Mouse (Mus musculus) liver, embryonic 12.5 days (tissue): Measurements from ENCODE around the gene Slc6a6. TPM values are rescaled to one million over a fixed set of nuclear protein-coding genes. Genes with fewer than 3 reads are reported as not detected.

Source experiments
- ATAC-seq: fragments of 200-750 bp; cut with Nextera tagmentation; 2 replicates; pipeline ENCODE4 v1.8.0; 2017; ENCODE audit warnings: moderate number of reproducible peaks, mild to moderate bottlenecking, moderate library complexity
- H3K27ac ChIP-seq: fragments of 300-500 bp; sonication (generic); 2 replicates; pipeline ENCODE4 v1.5.1; 2016; ENCODE audit warnings: mild to moderate bottlenecking
- H3K27me3 ChIP-seq: fragments of 300-500 bp; sonication (generic); replicated peaks from 2 replicates; pipeline ENCODE4 v1.6.1; 2016; ENCODE audit warnings: mild to moderate bottlenecking, moderate library complexity
- H3K36me3 ChIP-seq: fragments of 300-500 bp; sonication (generic); 2 replicates; pipeline ENCODE4 v1.6.1; 2016; ENCODE audit warnings: mild to moderate bottlenecking, moderate library complexity
- H3K4me1 ChIP-seq: fragments of 300-500 bp; sonication (generic); 2 replicates; pipeline ENCODE4 v1.6.1; 2016
- H3K4me2 ChIP-seq: fragments of 300-500 bp; sonication (generic); 2 replicates; pipeline ENCODE4 v1.6.1; 2016; ENCODE audit warnings: mild to moderate bottlenecking, moderate library complexity
- H3K4me3 ChIP-seq: fragments of 300-500 bp; sonication (generic); 2 replicates; pipeline ENCODE4 v1.5.1; 2016; ENCODE audit warnings: mild to moderate bottlenecking, moderate library complexity
- H3K9ac ChIP-seq: fragments of 300-500 bp; sonication (generic); 2 replicates; pipeline ENCODE4 v1.6.1; 2016; ENCODE audit warnings: mild to moderate bottlenecking, moderate library complexity
- H3K9me3 ChIP-seq: fragments of 300-500 bp; sonication (generic); replicated peaks from 2 replicates; pipeline ENCODE4 v1.6.1; 2016; ENCODE audit warnings: mild to moderate bottlenecking, moderate library complexity
- WGBS: fragments of 180-500 bp; shearing (Covaris S2); methylation state at CpG from one replicate; pipeline ENCODE4 v1.1.7; 2016; ENCODE audit not compliant: insufficient replicate concordance; 5-methylcytosine and 5-hydroxymethylcytosine counted together
- polyA plus RNA-seq: library from polyadenylated mRNA; unstranded; fragments of >200 nt; fragmentation: Nextera tagmentation; extraction: Ambion mirVana; gene quantifications from 2 replicates; pipeline ENCODE4 v1.2.1, GENCODE M21; 2016

The Slc6a6 gene
- polyA plus RNA-seq, 1 experiment from 2014 or later = 24.9 TPM

DNA sequence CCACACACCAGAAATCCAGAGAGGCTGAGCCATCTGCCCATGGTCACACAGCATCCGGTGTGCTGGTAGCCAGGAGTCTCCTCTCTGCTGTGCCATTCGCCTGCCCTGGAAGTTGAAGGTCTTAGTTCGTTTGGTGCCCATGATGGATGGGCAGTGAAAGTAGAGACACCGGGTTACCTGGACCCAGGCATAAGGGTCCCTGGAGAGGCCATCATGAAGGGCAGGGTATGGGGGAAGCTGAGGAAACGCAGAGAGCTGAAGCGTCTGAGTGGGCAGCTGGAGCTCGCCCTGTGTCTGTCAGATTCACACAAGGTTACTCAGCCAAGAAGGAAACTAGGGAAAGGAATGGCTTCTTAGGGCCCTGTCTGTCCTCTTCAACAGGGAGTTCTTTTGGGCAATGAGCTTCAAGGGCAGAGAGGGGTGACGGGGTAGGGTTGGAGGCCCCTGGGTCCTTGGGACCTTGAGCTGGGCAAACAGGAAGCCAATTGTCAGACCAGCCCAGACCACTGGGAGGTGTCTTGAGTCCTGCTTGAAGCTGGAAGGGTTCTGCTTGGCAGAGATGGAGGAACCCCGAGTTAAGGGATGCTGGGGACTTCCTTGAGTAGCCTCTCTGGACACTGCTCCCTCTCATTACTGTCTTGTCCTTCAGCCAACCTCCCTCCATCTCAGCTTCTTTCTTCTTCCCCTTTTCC is 78.3 kb downstream of the Slc6a6 start:
- H3K27ac ChIP-seq = no peak overlapping the region
- H3K27me3 ChIP-seq = no peaks in the 10 kb centered on the region; the same call in 1 of the 2 replicates
- H3K4me2 ChIP-seq = no peak overlapping the region
- no peaks in the 10 kb centered on the region for H3K9me3 ChIP-seq
- H3K4me1 ChIP-seq = no peaks in the 10 kb centered on the region
- H3K4me3 ChIP-seq = no peak overlapping the region
- H3K36me3 ChIP-seq = peaks cover 11% of the 10 kb centered on the region
- no peak for ATAC-seq
- H3K9ac ChIP-seq = no peak overlapping the region
- WGBS = 60% methylated on average over 9 of the region's 9 CpGs

GRCm38 (mm10) chr6:91767550-91767949 is 83.7 kb downstream of the Slc6a6 start:
- H3K9me3 ChIP-seq = no peaks in the 10 kb centered on the region
- H3K27me3 ChIP-seq = no peaks in the 10 kb centered on the region; the same call in 1 of the 2 replicates
- H3K4me2 ChIP-seq = no peak overlapping the region
- H3K36me3 ChIP-seq = no peaks in the 10 kb centered on the region
- H3K27ac ChIP-seq = no peak overlapping the region
- WGBS = 56% methylated on average over 8 of the region's 8 CpGs
- H3K9ac ChIP-seq = no peak overlapping the region
- H3K4me1 ChIP-seq = no peaks in the 10 kb centered on the region
- H3K4me3 ChIP-seq = no peak overlapping the region
- no peak for ATAC-seq

DNA sequence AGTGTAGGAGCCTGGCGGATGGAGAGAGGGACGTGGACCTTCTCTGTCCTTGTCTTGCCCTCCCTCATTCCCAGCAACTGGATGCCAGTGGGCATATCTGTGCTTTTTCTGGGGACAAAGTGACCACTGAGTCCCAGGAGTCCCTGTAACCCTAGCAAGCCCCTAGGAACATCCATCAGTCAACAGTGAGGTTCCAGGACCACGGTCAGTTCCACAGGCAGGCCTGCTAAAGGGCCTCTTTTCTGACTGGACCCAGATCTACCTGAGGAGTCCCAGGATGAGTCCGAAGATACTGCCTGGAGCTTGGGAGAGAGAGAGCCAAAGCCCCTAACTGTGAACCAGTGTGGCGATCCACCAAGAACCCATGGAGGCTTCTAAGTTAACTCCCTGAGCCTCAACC is 90.1 kb downstream of the Slc6a6 start:
- WGBS = 49% methylated on average over 5 of the region's 5 CpGs
- no peak for ATAC-seq
- no peaks in the 10 kb centered on the region for H3K36me3 ChIP-seq
- no peak overlapping the region for H3K9ac ChIP-seq
- no peaks in the 10 kb centered on the region for H3K4me1 ChIP-seq
- no peaks in the 10 kb centered on the region for H3K9me3 ChIP-seq
- no peak overlapping the region for H3K27ac ChIP-seq
- no peak overlapping the region for H3K4me2 ChIP-seq
- no peak overlapping the region for H3K4me3 ChIP-seq
- peaks cover 13% of the 10 kb centered on the region for H3K27me3 ChIP-seq

GRCm38 (mm10) chr6:91776543-91776942 is 92.7 kb downstream of the Slc6a6 start:
- Histone ChIP-seq H3K27me3 (peaks cover 17% of the 10 kb centered on the region), H3K4me3 (no peak overlapping the region), H3K9me3 (no peaks in the 10 kb centered on the region), H3K27ac (no peak overlapping the region), H3K4me2 (no peak overlapping the region), H3K36me3 (no peaks in the 10 kb centered on the region), H3K9ac (no peak overlapping the region), H3K4me1 (no peaks in the 10 kb centered on the region)
- WGBS = 11% methylated on average over 9 of the region's 9 CpGs
- no peak for ATAC-seq

- H3K4me2 ChIP-seq = no peak overlapping the region
- no peaks in the 10 kb centered on the region for H3K36me3 ChIP-seq
- no peak for ATAC-seq
- H3K4me1 ChIP-seq = no peaks in the 10 kb centered on the region
- H3K9me3 ChIP-seq = no peaks in the 10 kb centered on the region
- WGBS = 57% methylated on average over 8 of the region's 9 CpGs
- H3K27ac ChIP-seq = no peak overlapping the region
- no peak overlapping the region for H3K9ac ChIP-seq
- no peak overlapping the region for H3K4me3 ChIP-seq
- H3K27me3 ChIP-seq = peaks cover 17% of the 10 kb centered on the region
These were observed 95.4 kb downstream of the Slc6a6 start for GRCm38 (mm10) chr6:91779206-91779605.

GRCm38 (mm10) chr6:91785018-91785417 is 101.2 kb downstream of the Slc6a6 start:
- Histone ChIP-seq H3K4me3 (no peak overlapping the region), H3K9me3 (no peaks in the 10 kb centered on the region), H3K9ac (no peak overlapping the region), H3K4me1 (no peaks in the 10 kb centered on the region), H3K27ac (no peak overlapping the region), H3K27me3 (no peaks in the 10 kb centered on the region), H3K4me2 (no peak overlapping the region), H3K36me3 (no peaks in the 10 kb centered on the region)
- ATAC-seq = no peak
- WGBS = 55% methylated on average over 3 of the region's 3 CpGs

- no peaks in the 10 kb centered on the region for H3K4me1 ChIP-seq
- H3K36me3 ChIP-seq = no peaks in the 10 kb centered on the region
- H3K4me2 ChIP-seq = no peak overlapping the region
- ATAC-seq = no peak
- H3K27ac ChIP-seq = no peak overlapping the region
- H3K9ac ChIP-seq = no peak overlapping the region
- WGBS = 71% methylated on average over 9 of the region's 9 CpGs
- no peak overlapping the region for H3K4me3 ChIP-seq
- H3K27me3 ChIP-seq = no peaks in the 10 kb centered on the region
- H3K9me3 ChIP-seq = no peaks in the 10 kb centered on the region
These were observed 104.5 kb downstream of the Slc6a6 start for GRCm38 (mm10) chr6:91788311-91788798.

GRCm38 (mm10) chr6:91795640-91796039 is 111.8 kb downstream of the Slc6a6 start:
- Histone ChIP-seq H3K27ac (no peak overlapping the region), H3K4me2 (no peak overlapping the region), H3K9ac (no peak overlapping the region), H3K4me1 (no peaks in the 10 kb centered on the region), H3K9me3 (no peaks in the 10 kb centered on the region), H3K4me3 (no peak overlapping the region), H3K27me3 (0 out of 2 replicates have a peak, but pooled peaks cover 9% of the 10 kb centered on the region), H3K36me3 (no peaks in the 10 kb centered on the region)
- 45% methylated on average over 3 of the region's 3 CpGs for WGBS
- no peak for ATAC-seq

DNA sequence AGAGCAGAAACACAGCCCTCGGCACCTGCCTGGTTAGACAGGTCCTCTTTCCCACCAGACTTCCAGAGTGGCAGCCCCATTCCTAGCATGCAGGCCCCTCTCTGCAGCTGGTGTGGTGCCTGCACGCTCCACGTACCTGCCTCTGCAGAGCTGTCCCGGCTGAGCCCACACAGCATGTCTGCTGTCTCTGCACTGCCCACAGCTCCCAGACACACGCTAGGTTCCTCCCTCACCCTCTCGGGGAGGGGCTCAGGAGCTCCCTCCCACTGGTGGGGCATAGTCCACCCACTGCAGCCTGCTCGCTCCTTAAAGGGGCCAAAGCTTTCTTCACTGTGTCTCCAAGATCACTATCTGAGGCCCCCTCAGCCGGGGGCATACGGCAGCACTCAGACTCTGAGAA is 112.2 kb downstream of the Slc6a6 start:
- 47% methylated on average over 9 of the region's 9 CpGs for WGBS
- H3K4me3 ChIP-seq = no peak overlapping the region
- no peak overlapping the region for H3K9ac ChIP-seq

GRCm38 (mm10) chr6:91796736-91797135 is 112.9 kb downstream of the Slc6a6 start:
- WGBS = 60% methylated on average over 4 of the region's 4 CpGs
- H3K27me3 ChIP-seq = 0 out of 2 replicates have a peak, but pooled peaks cover 13% of the 10 kb centered on the region
- H3K4me1 ChIP-seq = no peaks in the 10 kb centered on the region

More for the DNA sequence above, 112.2 kb downstream of the Slc6a6 start:
- 0 out of 2 replicates have a peak, but pooled peaks cover 13% of the 10 kb centered on the region for H3K27me3 ChIP-seq
- ATAC-seq = no peak
- H3K4me2 ChIP-seq = no peak overlapping the region
- H3K9me3 ChIP-seq = no peaks in the 10 kb centered on the region
- no peaks in the 10 kb centered on the region for H3K36me3 ChIP-seq
- no peak overlapping the region for H3K27ac ChIP-seq
- no peaks in the 10 kb centered on the region for H3K4me1 ChIP-seq

GRCm38 (mm10) chr6:91798496-91798895 is 114.6 kb downstream of the Slc6a6 start:
- no peak overlapping the region for H3K9ac ChIP-seq
- 55% methylated on average over 12 of the region's 12 CpGs for WGBS
- H3K9me3 ChIP-seq = no peaks in the 10 kb centered on the region
- no peak overlapping the region for H3K27ac ChIP-seq
- H3K4me2 ChIP-seq = no peak overlapping the region
- ATAC-seq = no peak
- no peak overlapping the region for H3K4me3 ChIP-seq
- no peaks in the 10 kb centered on the region for H3K4me1 ChIP-seq
- peaks cover 21% of the 10 kb centered on the region for H3K27me3 ChIP-seq
- H3K36me3 ChIP-seq = no peaks in the 10 kb centered on the region

More at GRCm38 (mm10) chr6:91796736-91797135, 112.9 kb downstream of the Slc6a6 start:
- H3K27ac ChIP-seq = no peak overlapping the region
- H3K4me3 ChIP-seq = no peak overlapping the region
- no peak overlapping the region for H3K9ac ChIP-seq
- no peak overlapping the region for H3K4me2 ChIP-seq
- no peaks in the 10 kb centered on the region for H3K9me3 ChIP-seq
- H3K36me3 ChIP-seq = no peaks in the 10 kb centered on the region
- ATAC-seq = no peak

- peaks cover 73% of the 10 kb centered on the region for H3K27me3 ChIP-seq
- H3K4me1 ChIP-seq = no peaks in the 10 kb centered on the region
These were observed 120.3 kb downstream of the Slc6a6 start for GRCm38 (mm10) chr6:91804177-91804576.

More at GRCm38 (mm10) chr6:91804177-91804576, 120.3 kb downstream of the Slc6a6 start:
- H3K27ac ChIP-seq = no peak overlapping the region
- no peak overlapping the region for H3K4me2 ChIP-seq
- H3K9ac ChIP-seq = no peak overlapping the region
- H3K36me3 ChIP-seq = no peaks in the 10 kb centered on the region
- H3K4me3 ChIP-seq = no peak overlapping the region
- 39% methylated on average over 7 of the region's 7 CpGs for WGBS
- ATAC-seq = no peak
- H3K9me3 ChIP-seq = no peaks in the 10 kb centered on the region
